Mouse (Mus musculus): Measurements from ENCODE around the gene Rrbp1.

The Rrbp1 gene

DNA sequence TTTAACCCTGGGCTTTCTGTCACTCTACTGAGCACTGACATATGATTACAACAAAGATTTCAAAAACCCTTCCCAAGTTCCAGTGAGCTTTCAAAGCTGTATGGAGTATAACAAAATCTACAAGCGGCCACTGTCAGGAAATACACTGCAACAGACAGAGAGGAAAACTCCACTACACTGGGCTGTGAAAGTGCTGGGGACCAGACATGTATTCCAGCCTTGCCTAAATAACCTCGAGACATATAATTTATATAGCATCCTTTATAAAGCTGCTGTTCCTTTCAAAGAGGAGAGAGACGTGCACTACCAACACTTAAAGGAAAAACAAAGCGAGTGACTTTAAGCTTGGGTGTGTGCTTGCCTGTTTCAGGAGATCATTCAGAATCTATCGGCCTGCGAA, 4.4 kb downstream of the Rrbp1 start:
- no peak for DNase-seq (ENCODE audit: low read depth in 2 of 2, low spot score in 2 of 2)

DNA sequence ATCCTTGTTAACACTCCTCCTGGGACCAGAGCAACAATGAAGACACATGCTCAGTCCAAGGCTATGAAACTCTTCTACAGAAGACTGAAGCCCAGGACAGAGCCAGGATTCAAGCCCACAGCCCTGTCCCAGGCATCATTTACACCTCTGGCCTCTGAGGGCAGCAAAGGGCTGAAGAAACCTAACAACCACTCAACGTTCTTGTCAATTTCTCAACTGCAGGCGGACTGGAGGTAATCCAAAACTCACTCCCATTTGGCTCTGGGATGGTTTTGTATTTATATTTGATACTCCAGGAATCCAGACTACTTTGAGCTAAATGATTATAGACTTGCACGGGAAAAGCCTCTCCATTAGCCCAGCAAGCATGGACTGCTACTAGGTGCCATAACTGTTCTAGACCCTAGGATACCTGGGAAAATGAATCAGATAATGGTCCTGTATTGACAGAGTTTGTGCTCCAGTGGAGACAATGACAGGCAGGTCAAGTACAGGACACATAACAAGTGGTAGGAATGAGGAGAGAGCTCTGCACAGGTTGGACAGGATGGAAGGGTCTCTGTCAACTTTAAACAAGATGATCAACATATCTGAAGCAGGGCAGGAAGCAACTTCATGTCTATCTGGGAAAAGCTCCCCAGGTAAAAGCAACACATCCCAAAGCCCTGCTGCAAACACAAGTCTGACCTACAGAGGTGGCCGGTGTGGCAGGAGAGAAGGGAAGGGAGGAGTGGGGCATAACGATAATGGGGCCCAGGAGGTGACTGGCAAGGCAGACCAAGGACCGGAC, 5.7 kb downstream of the Rrbp1 start:
- DNase-seq (ENCODE audit: low read depth in 2 of 2, low spot score in 2 of 2) = no peak

DNA sequence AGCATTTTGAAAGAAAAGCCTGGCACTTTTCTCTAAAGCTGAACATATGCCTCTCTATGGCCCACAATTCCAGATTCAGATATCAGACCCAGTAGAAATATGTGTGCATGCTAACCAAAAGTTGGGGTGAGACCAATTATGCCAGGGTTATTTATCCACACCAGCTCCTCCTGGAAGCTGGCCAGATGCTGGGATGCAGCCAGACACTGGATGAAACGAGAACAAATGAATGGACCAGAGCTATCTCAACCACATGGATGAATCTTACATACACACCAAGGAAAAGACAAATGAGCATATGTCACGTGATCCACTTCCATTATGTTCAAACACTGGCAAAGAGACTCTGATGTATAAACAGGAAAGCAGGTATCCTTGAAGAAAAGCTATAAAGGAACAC, 7.5 kb downstream of the Rrbp1 start:
- no peak for DNase-seq (ENCODE audit: low read depth in 2 of 2, low spot score in 2 of 2)

DNA sequence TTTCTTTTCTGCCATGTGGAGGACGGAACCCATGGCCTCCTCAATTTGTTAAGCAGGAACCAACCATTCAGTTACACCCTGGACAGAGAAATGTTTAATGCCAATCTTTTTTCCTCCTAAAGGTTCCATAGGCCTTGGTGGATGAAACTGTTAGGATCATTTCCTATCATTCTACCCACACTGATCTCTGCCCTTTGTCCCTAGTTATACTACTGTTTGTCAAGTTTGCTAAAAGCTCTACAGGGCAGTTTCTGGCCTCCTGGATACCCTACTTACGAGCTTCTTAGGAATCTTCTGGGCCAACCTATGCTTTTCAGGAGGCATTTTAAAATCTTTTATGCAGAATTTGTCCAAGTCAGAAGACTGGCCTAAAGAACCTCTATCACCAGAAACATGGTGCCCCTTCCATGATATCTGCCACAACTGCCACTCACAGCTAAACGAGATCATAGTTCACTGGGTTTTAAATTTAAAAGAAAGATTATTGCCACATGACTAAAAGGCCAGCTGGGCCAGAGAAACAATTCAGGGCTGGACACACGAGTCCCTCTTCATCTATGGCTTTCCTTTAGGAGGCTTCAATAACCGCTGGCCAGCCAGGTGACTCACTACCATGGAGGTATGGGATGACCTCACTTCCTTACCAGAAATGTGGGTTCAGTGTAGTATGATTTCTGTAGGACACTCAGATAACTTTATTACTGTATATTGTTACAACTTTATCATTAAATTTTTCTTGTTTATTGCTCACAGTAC, 8.7 kb downstream of the Rrbp1 start:
- DNase-seq (ENCODE audit: low read depth in 2 of 2, low spot score in 2 of 2) = no peak

DNA sequence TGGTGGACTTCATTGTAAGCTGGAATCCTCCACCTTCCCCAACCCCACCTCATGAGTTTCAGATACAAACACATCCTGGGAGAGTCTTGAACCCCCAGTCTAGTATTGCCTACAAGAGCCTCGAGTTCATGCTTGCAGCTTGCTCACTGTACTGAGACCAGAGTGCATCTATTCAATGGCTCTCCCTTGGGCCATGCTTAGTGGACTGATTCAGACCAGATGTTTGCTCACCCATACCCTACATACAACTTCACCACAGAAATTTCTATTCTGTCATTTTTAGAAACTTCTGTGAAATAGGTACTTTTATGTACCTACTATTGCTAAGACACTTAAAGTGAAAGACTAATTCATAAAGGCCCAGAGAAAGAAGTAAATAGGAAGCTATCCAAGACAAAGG, 18.1 kb downstream of the Rrbp1 start:
- no peak for DNase-seq (ENCODE audit: low read depth in 2 of 2, low spot score in 2 of 2)

DNA sequence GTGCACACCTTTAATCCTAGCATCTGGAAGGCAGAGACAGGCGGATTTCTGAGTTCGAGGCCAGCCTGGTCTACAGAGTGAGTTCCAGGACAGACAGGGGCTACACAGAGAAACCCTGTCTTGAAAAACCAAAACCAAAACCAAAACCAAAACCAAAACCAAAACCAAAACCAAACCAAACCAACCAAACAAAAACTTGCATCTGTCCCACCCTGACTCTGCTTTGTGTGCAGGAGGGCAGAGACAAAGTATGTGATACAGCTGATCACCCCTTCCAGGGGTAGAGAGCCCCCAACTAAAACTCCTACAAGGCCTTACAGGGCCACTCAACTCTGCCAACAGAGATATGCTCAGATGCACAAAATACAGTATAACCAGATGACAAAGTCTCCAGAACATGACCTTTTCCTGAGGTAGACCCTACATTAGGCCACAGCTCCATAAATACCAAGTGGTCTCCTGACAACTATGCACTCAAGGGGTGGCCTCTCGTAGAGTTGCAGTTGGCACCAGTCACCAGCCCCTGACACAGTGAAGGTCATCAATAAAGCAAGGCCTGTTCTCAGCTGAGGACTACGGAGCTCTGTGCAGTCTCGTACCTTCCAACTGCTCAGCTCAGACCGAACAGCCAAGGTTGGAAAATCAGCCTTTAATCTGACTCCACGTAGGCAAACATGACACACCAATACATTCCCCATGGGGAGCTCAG, 18.9 kb downstream of the Rrbp1 start:
- no peak for DNase-seq (ENCODE audit: low read depth in 2 of 2, low spot score in 2 of 2)

DNA sequence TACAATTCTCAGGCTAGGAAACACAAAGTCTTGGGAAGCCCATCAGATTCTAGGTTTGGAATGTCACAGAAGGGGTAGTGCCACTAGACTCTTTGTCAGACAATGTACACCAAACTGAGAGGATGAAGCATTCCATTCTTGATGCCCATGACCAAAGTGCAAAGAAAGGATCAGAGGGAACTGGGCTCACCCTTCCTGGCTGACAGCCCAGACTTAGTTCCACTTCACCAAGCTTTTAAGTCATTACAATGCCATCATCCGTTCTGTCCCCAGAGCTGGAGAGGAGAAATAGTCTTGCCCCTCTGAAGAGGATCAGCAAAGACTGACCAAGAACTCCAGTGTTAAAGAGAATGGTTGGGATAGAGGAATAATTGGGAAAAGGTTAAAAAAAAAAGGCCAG, 20.1 kb downstream of the Rrbp1 start:
- DNase-seq (ENCODE audit: low read depth in 2 of 2, low spot score in 2 of 2) = no peak

DNA sequence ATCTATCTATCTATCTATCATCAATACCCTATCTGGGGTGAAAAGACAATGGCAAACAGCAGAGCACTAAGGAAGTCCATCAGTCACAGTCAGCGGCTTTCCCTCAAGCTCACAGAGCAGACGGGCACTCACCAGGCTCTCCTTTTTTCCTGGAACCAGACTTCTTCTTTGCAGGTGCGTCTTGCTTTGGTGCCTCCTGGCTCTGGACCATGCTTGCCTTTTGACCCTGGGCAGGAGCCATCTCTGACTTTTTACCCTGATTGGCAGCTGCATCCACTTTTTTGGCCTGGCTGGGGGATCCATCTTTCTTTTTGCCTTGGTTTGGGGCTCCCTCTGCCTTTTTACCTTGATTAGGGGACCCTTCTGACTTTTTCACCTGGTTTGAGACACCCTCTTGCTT, 23.0 kb downstream of the Rrbp1 start:
- DNase-seq (ENCODE audit: low read depth in 2 of 2, low spot score in 2 of 2) = no peak

DNA sequence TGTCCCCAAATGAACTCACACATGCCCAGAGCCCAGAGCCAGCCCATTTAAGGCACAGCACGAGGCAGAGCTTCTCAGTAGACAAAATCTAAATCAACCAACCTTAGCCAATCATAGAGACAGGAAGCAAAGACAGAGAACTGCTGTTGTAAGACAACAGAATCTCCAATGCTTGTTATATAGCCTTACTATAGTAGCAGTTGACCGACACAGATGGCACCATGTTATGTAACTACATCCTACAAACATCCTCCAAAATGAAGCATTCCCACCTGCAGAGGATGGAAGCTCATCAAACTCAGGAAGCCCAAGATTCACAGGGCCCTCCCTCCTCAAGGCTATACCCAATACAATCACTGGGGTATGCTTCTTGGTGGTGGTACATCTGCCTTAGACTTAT, 23.6 kb downstream of the Rrbp1 start:
- no peak for DNase-seq (ENCODE audit: low read depth in 2 of 2, low spot score in 2 of 2)

DNA sequence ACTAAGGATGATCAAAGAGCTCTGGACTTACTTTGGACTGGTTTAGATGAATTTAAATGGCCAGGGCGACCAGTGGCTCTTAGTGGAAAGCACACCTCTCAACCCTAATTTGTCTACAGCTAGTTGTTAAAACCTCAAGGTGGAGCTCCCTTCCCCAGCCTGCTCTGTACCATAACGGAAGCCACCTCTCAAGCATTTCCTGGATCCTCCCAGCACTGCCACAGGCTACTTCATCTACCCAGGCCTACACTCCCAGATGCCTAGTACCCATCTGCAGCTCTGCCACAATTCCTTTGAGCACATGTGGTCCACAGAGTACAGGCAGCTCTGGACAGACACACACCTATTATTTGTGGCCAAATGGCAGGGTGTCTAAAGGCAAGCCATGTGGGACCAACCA, 27.6 kb downstream of the Rrbp1 start:
- peak in 1 of 2 experiments; percentile 7 for DNase-seq (ENCODE audit: low read depth in 2 of 2, low spot score in 2 of 2)

DNA sequence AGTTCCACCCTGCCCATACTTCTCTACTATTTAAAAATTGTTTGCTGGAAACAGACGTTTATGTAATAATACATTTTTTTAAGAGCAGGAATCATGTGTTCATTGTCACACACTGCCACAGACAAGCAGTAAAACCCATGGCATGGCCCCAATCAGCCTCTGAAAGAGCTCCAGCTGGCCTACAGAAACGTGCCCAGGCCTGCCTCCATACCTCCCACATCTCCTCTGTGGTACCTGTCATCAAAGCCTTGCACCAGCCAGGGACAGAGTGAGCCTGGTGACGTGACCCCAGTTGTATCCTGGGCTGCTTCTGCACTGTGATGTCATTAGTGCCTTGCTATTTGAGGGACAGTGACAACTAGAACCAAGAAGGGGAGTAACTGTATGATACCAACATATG, 28.2 kb downstream of the Rrbp1 start:
- DNase-seq (ENCODE audit: low read depth in 2 of 2, low spot score in 2 of 2) = no peak

DNA sequence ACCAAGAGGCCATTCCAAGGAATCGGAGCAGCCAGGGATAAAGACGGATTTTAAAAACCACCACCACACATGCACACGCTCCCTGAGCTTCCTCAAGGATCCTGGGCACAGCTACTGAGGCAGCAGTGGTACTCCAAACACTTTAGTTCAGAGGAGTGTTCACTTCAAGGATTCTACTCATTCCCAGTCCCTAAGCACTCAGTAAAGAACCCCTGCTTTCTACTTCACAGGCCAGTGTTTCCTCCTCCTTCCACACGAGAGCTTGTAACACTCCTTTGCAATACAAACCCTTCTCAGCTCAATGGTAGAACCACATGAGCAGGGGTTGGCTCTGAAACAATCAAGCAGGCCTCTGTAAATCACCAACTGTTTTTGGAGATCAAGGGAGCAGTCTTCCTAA, 28.9 kb downstream of the Rrbp1 start:
- DNase-seq (ENCODE audit: low read depth in 2 of 2, low spot score in 2 of 2) = no peak

DNA sequence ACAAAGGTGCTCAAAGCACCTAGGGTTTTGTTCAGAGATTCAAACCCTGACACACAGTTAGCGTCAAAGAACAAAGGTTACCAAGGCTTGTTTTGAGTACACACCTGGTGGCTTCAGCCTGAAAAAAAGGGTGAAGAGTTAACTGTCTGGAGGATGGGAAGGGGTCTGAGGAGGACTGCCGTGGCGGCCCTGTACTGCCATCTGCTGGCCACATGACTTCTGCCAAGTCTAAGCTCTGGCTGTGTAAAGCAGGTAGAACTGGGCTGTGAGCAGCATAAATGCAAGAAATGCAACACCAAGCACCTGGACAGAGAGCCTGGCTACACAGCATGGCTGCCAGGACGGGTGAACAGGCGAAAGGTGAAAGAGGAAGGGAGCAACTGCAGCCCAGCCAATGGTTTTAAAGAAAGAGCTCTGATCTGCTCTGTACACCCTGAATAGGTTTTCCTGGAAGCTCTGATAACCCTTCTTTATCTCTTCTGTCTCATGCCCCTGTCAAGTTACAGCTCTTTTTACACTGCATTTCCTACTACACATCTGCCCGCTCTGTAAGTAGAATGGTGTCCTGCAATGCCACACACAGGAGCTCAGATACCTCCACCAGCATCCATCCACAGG, 30.2 kb downstream of the Rrbp1 start:
- DNase-seq (ENCODE audit: low read depth in 2 of 2, low spot score in 2 of 2) = peak; percentile 16 to 44

DNA sequence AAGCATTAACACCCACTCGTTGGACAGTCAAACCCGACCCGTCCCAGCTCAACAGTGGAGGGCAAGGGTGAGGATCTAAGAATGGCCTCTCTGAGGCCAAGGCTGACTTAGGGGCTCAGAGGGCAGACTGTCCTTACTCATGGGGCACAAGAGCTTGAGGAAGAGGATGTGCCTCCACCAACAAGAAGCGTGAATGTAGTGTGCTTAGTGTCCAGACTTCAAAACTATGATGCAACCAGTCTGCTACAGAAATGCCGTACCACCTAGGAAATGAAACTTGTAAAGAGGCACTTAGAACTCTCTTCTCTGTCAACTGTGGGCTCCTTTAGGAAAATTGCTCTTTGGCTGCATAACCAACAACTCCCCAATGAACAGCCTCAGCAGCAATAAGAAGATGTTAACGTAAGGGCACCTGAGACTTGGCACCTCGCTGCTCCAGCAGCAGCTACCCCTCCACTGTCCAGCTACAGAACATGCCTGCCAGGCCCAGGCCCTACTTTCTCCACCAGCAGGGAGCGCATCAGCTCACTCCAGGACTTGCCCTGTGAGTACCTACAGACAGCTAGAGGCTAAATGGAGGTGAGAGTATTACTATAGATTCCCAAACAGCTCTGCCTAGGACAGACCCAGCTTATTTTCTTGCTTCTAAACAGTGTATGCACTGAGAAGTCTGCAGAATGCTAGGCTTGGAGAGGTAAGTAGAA, 32.5 kb downstream of the Rrbp1 start:
- no peak for DNase-seq (ENCODE audit: low read depth in 2 of 2, low spot score in 2 of 2)

DNA sequence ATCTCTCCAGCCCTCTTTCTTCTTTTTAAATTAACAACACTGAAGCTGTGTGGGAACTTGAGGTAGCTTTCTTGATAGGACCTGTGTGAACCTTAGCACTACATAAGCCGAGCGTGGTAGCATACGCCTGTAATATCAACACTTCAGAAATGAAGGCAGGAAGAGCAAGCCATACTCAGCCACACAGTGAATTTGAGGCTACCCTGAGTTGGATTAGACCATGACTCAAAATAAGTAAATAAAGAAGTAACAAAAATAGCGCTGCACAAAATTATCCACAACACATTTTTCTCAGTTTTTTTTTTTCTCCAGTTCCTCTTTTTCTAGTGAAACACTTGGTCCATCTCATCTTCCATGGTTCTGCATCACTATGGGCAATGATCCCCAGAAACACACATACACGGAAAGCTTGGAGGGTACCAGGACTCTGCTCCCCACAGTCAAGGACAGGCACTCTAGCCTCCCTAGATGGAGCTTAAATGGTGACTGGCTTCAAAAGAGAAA, 35.9 kb downstream of the Rrbp1 start:
- DNase-seq (ENCODE audit: low read depth in 2 of 2, low spot score in 2 of 2) = no peak

DNA sequence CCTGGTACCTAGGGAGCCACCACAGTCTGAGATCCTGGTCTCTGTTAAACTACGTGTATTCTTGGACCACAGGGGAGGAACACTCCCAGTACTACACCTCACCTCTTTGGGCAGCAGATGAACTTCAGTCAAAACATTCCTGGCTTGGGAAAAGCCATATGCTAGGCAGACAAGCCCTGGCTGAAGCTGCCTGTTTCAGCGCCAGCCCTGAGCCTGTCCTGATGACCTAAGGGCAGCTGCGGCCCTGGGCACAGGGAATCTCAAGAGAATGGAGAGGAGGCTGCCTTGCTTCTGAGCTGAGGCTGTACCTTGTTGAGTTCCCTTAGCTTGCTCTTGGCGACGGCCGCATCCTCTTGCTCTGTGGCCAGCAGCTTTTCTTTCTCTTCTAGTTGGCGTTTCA, 37.9 kb downstream of the Rrbp1 start:
- DNase-seq (ENCODE audit: low read depth in 2 of 2, low spot score in 2 of 2) = no peak

DNA sequence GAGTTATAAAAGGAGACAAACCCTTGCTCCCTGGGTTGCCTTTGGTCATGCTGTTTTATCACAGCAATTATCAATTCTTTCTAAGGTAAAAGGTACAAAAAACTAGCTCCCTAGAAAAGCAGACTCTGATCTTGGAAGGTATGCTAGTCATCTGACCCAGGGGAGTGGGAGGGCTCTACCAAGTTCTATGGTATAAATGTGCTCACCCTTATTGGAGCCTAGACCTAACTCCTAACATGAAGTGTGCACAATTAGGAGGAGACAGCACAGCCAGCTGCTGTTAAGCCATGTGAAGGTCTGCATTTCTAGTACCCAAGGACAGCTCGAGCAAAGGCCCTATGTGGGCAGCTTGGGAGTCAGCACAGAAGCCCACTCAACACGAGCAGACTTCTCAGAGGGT, 39.2 kb downstream of the Rrbp1 start:
- DNase-seq (ENCODE audit: low read depth in 2 of 2, low spot score in 2 of 2) = no peak

DNA sequence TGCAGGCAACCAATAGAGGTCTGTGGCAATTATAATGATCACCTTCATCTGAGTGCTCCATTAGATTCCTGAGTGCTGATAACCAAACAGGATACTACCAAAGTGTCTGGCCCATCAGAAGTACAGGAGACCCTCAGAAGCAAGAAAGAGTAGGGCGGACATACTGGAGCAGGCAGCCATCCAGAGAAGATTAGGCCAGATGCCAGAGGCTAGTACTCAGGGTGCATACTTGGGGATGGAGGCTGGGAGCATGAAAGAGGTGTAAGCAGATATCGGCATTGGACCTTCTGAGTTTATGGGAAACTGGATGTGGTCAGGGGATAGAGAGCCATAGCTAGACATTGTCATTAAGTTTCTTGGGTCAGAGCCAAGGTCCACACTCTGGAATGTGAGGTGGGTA, 40.2 kb downstream of the Rrbp1 start:
- DNase-seq (ENCODE audit: low read depth in 2 of 2, low spot score in 2 of 2) = no peak

DNA sequence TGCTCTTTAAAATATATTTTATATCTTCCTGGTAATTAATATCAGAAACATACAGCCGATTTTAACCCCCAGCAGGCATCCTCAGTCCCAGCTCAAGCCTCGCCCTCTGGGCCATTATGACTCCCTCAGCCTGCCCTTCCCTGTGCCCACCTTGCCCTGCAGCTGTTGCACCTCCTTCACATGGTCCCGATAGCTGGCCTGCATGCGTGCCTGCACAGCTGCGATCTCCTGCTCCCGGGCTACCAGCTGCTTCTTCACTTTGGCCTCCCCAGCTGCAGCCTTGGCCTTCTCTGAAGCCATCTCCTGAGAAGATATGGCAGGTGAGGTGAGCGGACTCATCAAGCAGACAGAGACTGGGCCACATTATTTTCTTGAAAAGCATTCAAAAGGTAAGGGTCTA, 41.8 kb downstream of the Rrbp1 start:
- DNase-seq (ENCODE audit: low read depth in 2 of 2, low spot score in 2 of 2) = no peak

DNA sequence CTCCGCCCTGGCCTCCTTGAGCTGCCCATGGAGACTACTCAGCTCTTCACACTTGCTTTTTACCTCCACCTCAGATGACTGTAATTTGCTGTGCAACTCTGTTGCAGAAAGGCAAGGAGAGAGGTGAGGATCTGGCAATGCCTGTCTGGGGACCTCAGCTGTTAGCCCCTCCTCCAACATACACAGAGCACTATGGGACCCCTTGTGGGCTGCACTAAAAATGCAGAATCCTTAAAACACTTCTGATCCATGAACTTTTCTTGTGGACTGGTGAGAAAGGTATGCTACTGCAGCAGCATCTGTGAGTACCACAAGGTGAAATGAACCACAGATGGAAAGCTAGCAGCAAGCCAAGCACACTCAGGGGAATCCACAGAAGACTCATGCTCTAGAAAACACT, 47.7 kb downstream of the Rrbp1 start:
- DNase-seq (ENCODE audit: low read depth in 2 of 2, low spot score in 2 of 2) = no peak

DNA sequence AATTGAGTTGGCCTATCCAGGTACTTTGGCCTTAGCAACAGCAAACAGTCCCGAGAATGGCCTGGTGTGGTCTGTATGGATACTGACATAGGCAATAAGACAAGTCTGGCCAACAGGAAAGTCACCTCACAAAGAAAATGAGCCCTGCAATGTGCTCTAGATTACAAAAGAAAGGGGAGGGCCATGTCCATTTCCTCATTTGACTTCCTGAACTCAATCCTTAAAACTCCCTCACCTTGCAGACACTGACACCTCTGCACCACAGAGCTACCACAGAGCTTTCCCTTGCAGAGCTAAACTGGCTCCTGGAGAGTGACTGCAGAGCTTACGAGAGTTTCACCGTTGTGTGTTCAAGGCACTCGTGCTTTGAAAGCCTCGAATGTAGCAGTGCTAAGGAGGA, 48.9 kb downstream of the Rrbp1 start:
- DNase-seq (ENCODE audit: low read depth in 2 of 2, low spot score in 2 of 2) = no peak

All from CD8-positive naive resting alpha-beta T cell, adult 2 months (primary cell).